ENCODE assay signal across 12 mouse cellular contexts in the genomic region with DNA sequence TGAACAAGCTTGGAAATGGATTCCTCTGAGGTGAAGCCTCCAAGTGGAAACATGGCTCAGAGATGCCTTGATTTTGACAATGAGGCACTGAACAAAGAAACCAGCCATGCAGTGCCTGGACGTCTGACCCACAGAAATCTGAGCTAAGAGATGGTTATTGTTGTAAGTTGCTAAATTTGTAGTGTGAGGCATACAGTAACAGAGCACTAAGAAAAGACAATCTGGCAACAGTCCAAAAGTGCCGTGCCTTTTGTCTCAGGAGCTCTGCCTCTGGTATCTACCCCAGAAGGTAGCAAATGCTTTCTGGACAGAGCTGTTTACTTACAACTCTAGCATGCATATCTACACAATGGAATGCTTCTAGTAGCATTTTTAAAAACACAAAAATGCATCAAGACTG. TPM values are rescaled to one million over a fixed set of nuclear protein-coding genes. Genes with fewer than 3 reads are reported as not detected.
DNase-seq lines count a peak whose midpoint lies in the region; ATAC-seq and TF ChIP-seq lines count a peak whose summit lies in the region.
"Had no signal": no experiment of that assay in that cellular context is flagged by ENCODE, and none has a peak within 500 bp of the region (broad histone marks: within the 10 kb centered on the region; RNA-seq: fewer than 3 reads in every experiment).

No protein-coding gene starts in this region.

- peaks cover 7% of the 10 kb centered on the region; the same call in 1 of the 2 replicates for H3K79me2 ChIP-seq in MEL (ENCODE audit: control insufficient read depth, insufficient read depth, low read length, poor library complexity)

- WGBS in kidney, embryonic 16.5 days: 33% methylated on average over 2 of the region's 2 CpGs
- WGBS in heart, embryonic 16.5 days: 9% methylated on average over 2 of the region's 2 CpGs

- no peak for TF ChIP-seq RAD21 in MEL (IDR thresholded peaks at IDR 0.05; ENCODE audit: low read depth, low read length)

- 0 out of 2 replicates have a peak, but pooled peaks cover 3% of the 10 kb centered on the region for H3K9me3 ChIP-seq in kidney, embryonic 16.5 days (ENCODE audit: low read length)
- H3K9me3 ChIP-seq in MEL (replicated peaks; ENCODE audit: insufficient read depth, low read length): no peaks in the 10 kb centered on the region
- no peaks in the 10 kb centered on the region for H3K9me3 ChIP-seq in heart, embryonic 16.5 days (replicated peaks; ENCODE audit: control insufficient read depth, low read length)
- H3K9me3 ChIP-seq: midbrain, embryonic 15.5 days had no signal

- H3K4me3 ChIP-seq in kidney, embryonic 16.5 days (ENCODE audit: low read length): no peak overlapping the region
- peak overlapping the region in 1 of 2 experiments; percentile 57; a peak in 2 of 4 replicates for H3K4me3 ChIP-seq in MEL (ENCODE audit: control insufficient read depth in 1 of 2, insufficient read depth in 1 of 2, low read depth in 2 of 2, low read length in 2 of 2)
- H3K4me3 ChIP-seq in heart, embryonic 16.5 days (ENCODE audit: low read length): no peak overlapping the region
- H3K4me3 ChIP-seq: midbrain, embryonic 15.5 days had no signal

- no peak for TF ChIP-seq POLR2A in MEL (IDR thresholded peaks at IDR 0.05; ENCODE audit: control insufficient read depth in 1 of 2, insufficient read depth in 1 of 2, low read depth in 1 of 2, low read length in 2 of 2, poor library complexity in 1 of 2)

- no peak for TF ChIP-seq EP300 in MEL (IDR thresholded peaks at IDR 0.05; ENCODE audit: low read depth in 1 of 2, low read length in 2 of 2)

- H3K4me1 ChIP-seq in kidney, embryonic 16.5 days (ENCODE audit: insufficient read depth, low read length): peaks cover 8% of the 10 kb centered on the region
- peaks cover 19 to 28% of the 10 kb centered on the region in 2 experiments for H3K4me1 ChIP-seq in MEL (ENCODE audit: control insufficient read depth in 1 of 2, insufficient read depth in 2 of 2, low read length in 2 of 2)
- H3K4me1 ChIP-seq in heart, embryonic 16.5 days (ENCODE audit: control insufficient read depth, insufficient read depth, low read length): peaks cover 27% of the 10 kb centered on the region

- no peak for ATAC-seq in kidney, embryonic 16.5 days (ENCODE audit: low FRiP score, low TSS enrichment)
- ATAC-seq in heart, embryonic 16.5 days (replicated peaks; ENCODE audit: extremely low read depth, insufficient read depth, low FRiP score): peak; percentile 50
- ATAC-seq: forebrain, embryonic 16.5 days; midbrain, embryonic 15.5 days had no signal

- H3K27ac ChIP-seq in kidney, embryonic 16.5 days (ENCODE audit: low read length): 0 out of 2 replicates have a peak overlapping the region, but pooled peaks have one; percentile 6
- peak overlapping the region; percentile 93 for H3K27ac ChIP-seq in MEL (ENCODE audit: control insufficient read depth, low read depth, low read length)
- H3K27ac ChIP-seq in heart, embryonic 16.5 days (ENCODE audit: low read length): peak overlapping the region; percentile 34; the same call in 1 of the 2 replicates
- H3K27ac ChIP-seq: midbrain, embryonic 15.5 days had no signal

- no peak overlapping the region for H3K4me2 ChIP-seq in kidney, embryonic 16.5 days (replicated peaks; ENCODE audit: low read depth, low read length)
- no peak overlapping the region for H3K4me2 ChIP-seq in heart, embryonic 16.5 days (ENCODE audit: low read depth, low read length)
- H3K4me2 ChIP-seq: midbrain, embryonic 15.5 days had no signal

- no peak for DNase-seq in kidney, adult 11 months
- DNase-seq in MEL (ENCODE audit: low read depth, low spot score) (peak; percentile 78), NIH3T3 (ENCODE audit: low read depth) (peak; percentile 34)
- no peak for DNase-seq in urinary bladder, postnatal 10 days (ENCODE audit: low spot score)
- no peak for DNase-seq in urinary bladder, postnatal 14 days (ENCODE audit: low spot score)
- DNase-seq: adrenal gland, adult 2 months; cerebellum, adult 18-20 months; kidney, postnatal 36 days had no signal

- 0 out of 2 replicates have a peak, but pooled peaks cover 5% of the 10 kb centered on the region for H3K36me3 ChIP-seq in kidney, embryonic 16.5 days (ENCODE audit: insufficient read depth, low read length)
- H3K36me3 ChIP-seq in MEL (ENCODE audit: control insufficient read depth in 1 of 2, insufficient read depth in 2 of 2, low read length in 2 of 2): peaks cover 0 to 23% of the 10 kb centered on the region in 2 experiments; a peak in 3 of 4 replicates
- peaks cover 4% of the 10 kb centered on the region; the same call in 1 of the 2 replicates for H3K36me3 ChIP-seq in heart, embryonic 16.5 days (ENCODE audit: control insufficient read depth, insufficient read depth)
- H3K36me3 ChIP-seq: midbrain, embryonic 15.5 days had no signal

- TF ChIP-seq CTCF in MEL (IDR thresholded peaks at IDR 0.05 in 2 of 3, conservative IDR thresholded peaks at IDR 0.05 in 1 of 3; ENCODE audit: control insufficient read depth in 1 of 3, insufficient read depth in 1 of 3, low read depth in 2 of 3, low read length in 3 of 3, poor library complexity in 1 of 3, severe bottlenecking in 1 of 3): no peak

- H3K27me3 ChIP-seq in kidney, embryonic 16.5 days (ENCODE audit: insufficient read depth, low read length): no peaks in the 10 kb centered on the region
- H3K27me3 ChIP-seq in MEL (ENCODE audit: control insufficient read depth in 1 of 2, insufficient read depth in 2 of 2, low read length in 2 of 2): no peaks in the 10 kb centered on the region
- no peaks in the 10 kb centered on the region for H3K27me3 ChIP-seq in heart, embryonic 16.5 days (ENCODE audit: control insufficient read depth, insufficient read depth, low read length)
- H3K27me3 ChIP-seq: midbrain, embryonic 15.5 days had no signal

- no peak overlapping the region for H3K9ac ChIP-seq in kidney, embryonic 16.5 days (replicated peaks; ENCODE audit: low read length)
- H3K9ac ChIP-seq in MEL (ENCODE audit: control insufficient read depth, low read depth, low read length, poor library complexity, severe bottlenecking): peak overlapping the region; percentile 64
- H3K9ac ChIP-seq in heart, embryonic 16.5 days (ENCODE audit: low read length): no peak overlapping the region
- H3K9ac ChIP-seq: midbrain, embryonic 15.5 days had no signal

TF ChIP-seq in MEL, 35 proteins besides CTCF, POLR2A, EP300 and RAD21:
- TF ChIP-seq MYC (IDR thresholded peaks at IDR 0.05; ENCODE audit: low read depth, low read length) (0 out of 2 replicates have a peak, but pooled peaks have one; percentile 8), SMC3 (IDR thresholded peaks at IDR 0.05; ENCODE audit: low read depth, low read length) (0 out of 2 replicates have a peak, but pooled peaks have one; percentile 7), MXI1 (IDR thresholded peaks at IDR 0.05; ENCODE audit: low read depth, low read length) (peak; percentile 35; the same call in 1 of the 2 replicates), ZC3H11A (IDR thresholded peaks at IDR 0.05; ENCODE audit: low read depth, low read length) (no peak)

RNA-seq across cellular contexts. Expression of gene Wdr59, which starts 13.3 kb away (rescaled TPM):
- polyA plus RNA-seq in kidney, embryonic 16.5 days (2015; fragmentation: Nextera tagmentation; extraction: Ambion mirVana): 7.8 and 7.9 TPM in 2 replicates
- 6.5 and 7.4 TPM in 2 replicates for total RNA-seq in MEL (2012; rRNA removed)
- 10 to 100 TPM in 1 of 2 experiments, not detected in 1; 16.6 TPM for polyA plus RNA-seq in MEL (2012; ENCODE audit: insufficient read depth in 1 of 2, insufficient read length in 2 of 2, low read depth in 1 of 2, low replicate concordance in 2 of 2, missing spikeins in 1 of 2)
- 4.2 and 4.6 TPM in 2 replicates for polyA plus RNA-seq in heart, embryonic 16.5 days (2015; fragmentation: Nextera tagmentation; extraction: Ambion mirVana)

RNA-seq across cellular contexts. Expression of gene Znrf1, which starts 27.3 kb away (rescaled TPM):
- polyA plus RNA-seq in kidney, embryonic 16.5 days (2015; fragmentation: Nextera tagmentation; extraction: Ambion mirVana): 19.8 and 19.9 TPM in 2 replicates
- 16.6 and 18.4 TPM in 2 replicates for total RNA-seq in MEL (2012; rRNA removed)
- 10 to 100 TPM in 1 of 2 experiments, not detected in 1; 36.0 TPM for polyA plus RNA-seq in MEL (2012; ENCODE audit: insufficient read depth in 1 of 2, insufficient read length in 2 of 2, low read depth in 1 of 2, low replicate concordance in 2 of 2, missing spikeins in 1 of 2)
- 19.7 and 20.8 TPM in 2 replicates for polyA plus RNA-seq in heart, embryonic 16.5 days (2015; fragmentation: Nextera tagmentation; extraction: Ambion mirVana)

Comparison
In these comparisons a context has a peak if more than half of its experiments do, and no peak if none do; other contexts are left out.
1. H3K27ac ChIP-seq: peak in every context shown above with its lines; median percentile 93 in MEL; 34 in heart, embryonic 16.5 days; 6 in kidney, embryonic 16.5 days.
2. DNase-seq: peak in MEL (single experiment) and NIH3T3 (single experiment); none in kidney, adult 11 months (single experiment), urinary bladder, postnatal 10 days (single experiment) and urinary bladder, postnatal 14 days (single experiment).